Comparison of ENCODE assay signal across 8 mouse cellular contexts in genomic region chr4:62833944-62834343, GRCm38 (mm10).
DNase-seq lines count a peak whose midpoint lies in the region; ATAC-seq and TF ChIP-seq lines count a peak whose summit lies in the region.

No protein-coding gene starts in this region.

- H3K4me3 ChIP-seq in left cerebral cortex, adult 2 months, result no peak overlapping the region
- no peak overlapping the region for H3K4me3 ChIP-seq in forebrain, embryonic 16.5 days (replicated peaks; ENCODE audit: low read length)
- H3K4me3 ChIP-seq in kidney, embryonic 14.5 days (ENCODE audit: low read length), result no peak overlapping the region

- no peak overlapping the region for H3K27ac ChIP-seq in left cerebral cortex, adult 2 months
- no peak overlapping the region for H3K27ac ChIP-seq in forebrain, embryonic 16.5 days (ENCODE audit: low read length)
- H3K27ac ChIP-seq in kidney, embryonic 14.5 days (ENCODE audit: low read depth, low read length), result no peak overlapping the region

- H3K4me1 ChIP-seq in forebrain, embryonic 16.5 days (replicated peaks; ENCODE audit: control insufficient read depth, insufficient read depth, low read length), result peaks cover 5% of the 10 kb centered on the region
- H3K4me1 ChIP-seq in kidney, embryonic 14.5 days (ENCODE audit: control insufficient read depth, insufficient read depth, low read length), result peaks cover 4% of the 10 kb centered on the region; the same call in 1 of the 2 replicates

- TF ChIP-seq CTCF in left cerebral cortex, adult 2 months (IDR thresholded peaks at IDR 0.05), result no peak

- peak; percentile 12 to 19 for DNase-seq in left cerebral cortex, adult 2 months (ENCODE audit: extremely low spot score in 1 of 2, low spot score in 2 of 2)
- no peak for DNase-seq in left cerebral cortex, adult 8-10 months (ENCODE audit: low spot score in 2 of 2)
- DNase-seq in adrenal gland, postnatal 14 days, result peak; percentile 63
- no peak for DNase-seq in gastrocnemius, postnatal 25 days

- intact Hi-C loops in left cerebral cortex, adult 2 months (cut with DNase I), result no loop called here

- no peaks in the 10 kb centered on the region for H3K9me3 ChIP-seq in forebrain, embryonic 16.5 days (ENCODE audit: control insufficient read depth, low read length)
- H3K9me3 ChIP-seq in kidney, embryonic 14.5 days (ENCODE audit: control insufficient read depth, low read length), result no peaks in the 10 kb centered on the region

- 3% methylated on average over 7 of the region's 7 CpGs for WGBS in forebrain, embryonic 16.5 days
- 21% methylated on average over 7 of the region's 7 CpGs for WGBS in kidney, embryonic 14.5 days

- H3K36me3 ChIP-seq in forebrain, embryonic 16.5 days (ENCODE audit: control insufficient read depth, insufficient read depth), result no peaks in the 10 kb centered on the region
- no peaks in the 10 kb centered on the region for H3K36me3 ChIP-seq in kidney, embryonic 14.5 days (ENCODE audit: control insufficient read depth, insufficient read depth, low read length)

- ATAC-seq in forebrain, embryonic 16.5 days, result peak; percentile 89
- ATAC-seq in kidney, embryonic 14.5 days (ENCODE audit: low FRiP score, low TSS enrichment), result 0 out of 2 replicates have a peak, but pooled peaks have one; percentile 28
- peak; percentile 20 for ATAC-seq in megakaryocyte progenitor cell, adult 5-6 weeks (replicated peaks; ENCODE audit: poor library complexity)
- ATAC-seq in CD4-positive, CD25-positive, alpha-beta regulatory T cell, adult 4 months, result no peak

- H3K4me2 ChIP-seq in forebrain, embryonic 16.5 days (ENCODE audit: low read length), result no peak overlapping the region
- no peak overlapping the region for H3K4me2 ChIP-seq in kidney, embryonic 14.5 days (replicated peaks; ENCODE audit: low read depth, low read length)

- no peaks in the 10 kb centered on the region for H3K27me3 ChIP-seq in forebrain, embryonic 16.5 days (replicated peaks; ENCODE audit: control insufficient read depth, insufficient read depth, low read length)
- H3K27me3 ChIP-seq in kidney, embryonic 14.5 days (ENCODE audit: control insufficient read depth, insufficient read depth, low read length), result no peaks in the 10 kb centered on the region

- H3K9ac ChIP-seq in forebrain, embryonic 16.5 days (replicated peaks; ENCODE audit: low read depth, low read length), result no peak overlapping the region
- H3K9ac ChIP-seq in kidney, embryonic 14.5 days (ENCODE audit: low read depth, low read length), result no peak overlapping the region

Comparison
In these comparisons a context has a peak if more than half of its experiments do, and no peak if none do; other contexts are left out.
1. DNase-seq: peak in left cerebral cortex, adult 2 months (2 of 2) and adrenal gland, postnatal 14 days (single experiment); none in left cerebral cortex, adult 8-10 months (0 of 2) and gastrocnemius, postnatal 25 days (single experiment).